ENCODE assay signal across 24 mouse cellular contexts in genomic region chr15:12757757-12758156, GRCm38 (mm10).
"Had no signal": no experiment of that assay in that cellular context is flagged by ENCODE, and none has a peak within 500 bp of the region (broad histone marks: within the 10 kb centered on the region; RNA-seq: fewer than 3 reads in every experiment).

No protein-coding gene starts in this region.

- H3K9ac ChIP-seq: embryonic facial prominence, embryonic 12.5 days; embryonic facial prominence, embryonic 13.5 days; embryonic facial prominence, embryonic 15.5 days; forebrain, embryonic 12.5 days; forebrain, embryonic 13.5 days; forebrain, embryonic 15.5 days; forebrain, postnatal 0 days had no signal

- H3K9me3 ChIP-seq: embryonic facial prominence, embryonic 10.5 days; embryonic facial prominence, embryonic 12.5 days; embryonic facial prominence, embryonic 13.5 days; embryonic facial prominence, embryonic 15.5 days; forebrain, embryonic 10.5 days; forebrain, embryonic 12.5 days; forebrain, embryonic 13.5 days; forebrain, embryonic 15.5 days had no signal

- H3K27me3 ChIP-seq: embryonic facial prominence, embryonic 12.5 days; embryonic facial prominence, embryonic 13.5 days; embryonic facial prominence, embryonic 15.5 days; forebrain, embryonic 12.5 days; forebrain, embryonic 13.5 days; forebrain, embryonic 15.5 days had no signal

- H3K4me2 ChIP-seq: embryonic facial prominence, embryonic 12.5 days; embryonic facial prominence, embryonic 13.5 days; embryonic facial prominence, embryonic 15.5 days; forebrain, embryonic 12.5 days; forebrain, embryonic 13.5 days; forebrain, embryonic 15.5 days had no signal

- H3K27ac ChIP-seq: embryonic facial prominence, embryonic 10.5 days; embryonic facial prominence, embryonic 12.5 days; embryonic facial prominence, embryonic 13.5 days; embryonic facial prominence, embryonic 15.5 days; forebrain, embryonic 10.5 days; forebrain, embryonic 12.5 days; forebrain, embryonic 13.5 days; forebrain, embryonic 15.5 days; gastrocnemius, adult 2 months had no signal

- H3K4me3 ChIP-seq: embryonic facial prominence, embryonic 10.5 days; embryonic facial prominence, embryonic 12.5 days; embryonic facial prominence, embryonic 13.5 days; embryonic facial prominence, embryonic 15.5 days; erythroblast, embryonic 14.5 days; forebrain, embryonic 10.5 days; forebrain, embryonic 12.5 days; forebrain, embryonic 13.5 days; forebrain, embryonic 15.5 days; gastrocnemius, adult 2 months; heart, adult 2 months had no signal

- DNase-seq: cerebellum, adult 8-10 months; cerebellum, adult 9-10 months; cerebellum, adult 9-11 months; cerebellum, postnatal 25 days; cerebellum, postnatal 36 days; embryo, embryonic 11 days; gastrocnemius, adult 2 months; gastrocnemius, postnatal 10 days; gastrocnemius, postnatal 14 days; gastrocnemius, postnatal 25 days; gastrocnemius, postnatal 36 days had no signal

- ATAC-seq: forebrain, embryonic 13.5 days; forebrain, embryonic 14.5 days; forebrain, embryonic 15.5 days; forebrain, embryonic 16.5 days; forebrain, postnatal 0 days had no signal

- H3K4me1 ChIP-seq: forebrain, embryonic 12.5 days; forebrain, embryonic 15.5 days had no signal

- H3K36me3 ChIP-seq: embryonic facial prominence, embryonic 10.5 days; embryonic facial prominence, embryonic 12.5 days; embryonic facial prominence, embryonic 13.5 days; embryonic facial prominence, embryonic 15.5 days; forebrain, embryonic 10.5 days; forebrain, embryonic 12.5 days; forebrain, embryonic 15.5 days had no signal
